Mouse (Mus musculus): ENCODE data around the gene Sppl2a. TPM values are rescaled to one million over a fixed set of nuclear protein-coding genes. Genes with fewer than 3 reads are reported as not detected.

Sppl2a gene
- total and polyA plus RNA-seq, 2 experiments from 2014 or later, result 30.5 to 55.3 TPM

DNA sequence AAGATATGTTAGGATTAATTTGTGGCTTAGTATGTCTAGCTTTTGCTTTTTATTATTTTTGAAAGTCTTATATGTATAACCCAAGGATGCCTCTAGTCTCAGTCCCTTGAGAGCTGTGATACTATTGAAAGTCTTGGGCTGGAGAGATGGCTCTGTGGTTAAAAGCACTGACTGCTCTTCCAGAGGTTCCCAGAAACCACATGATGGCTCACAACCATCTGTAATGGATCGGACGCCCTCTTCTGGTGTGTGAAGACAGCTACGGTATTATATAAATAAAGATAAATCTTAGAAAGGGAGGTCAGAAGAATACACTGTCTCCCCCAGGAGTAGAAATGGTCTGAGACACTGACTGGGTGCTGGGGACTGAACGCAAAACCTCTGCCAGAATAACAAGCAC is 88.3 kb downstream of the Sppl2a start:
- H3K9me3 ChIP-seq (ENCODE audit: low read length), result no peaks in the 10 kb centered on the region
- H3K4me2 ChIP-seq (ENCODE audit: low read depth), result no peak overlapping the region
- no peak overlapping the region for H3K27ac ChIP-seq (ENCODE audit: low read depth, low read length)
- no peak overlapping the region for H3K9ac ChIP-seq
- no peaks in the 10 kb centered on the region for H3K27me3 ChIP-seq (ENCODE audit: insufficient read depth, low read length)
- no peaks in the 10 kb centered on the region for H3K4me1 ChIP-seq (ENCODE audit: insufficient read depth)
- ATAC-seq (no peak), DNase-seq (no peak)
- peaks cover 38% of the 10 kb centered on the region for H3K36me3 ChIP-seq (ENCODE audit: insufficient read depth)
- 94% methylated on average over 4 of the region's 4 CpGs for WGBS
- no peak for TF ChIP-seq CTCF (IDR thresholded peaks at IDR 0.05; ENCODE audit: low read depth)
- H3K4me3 ChIP-seq (ENCODE audit: low read depth, low read length), result no peak overlapping the region

Small RNAs within 50 kb of the gene (microRNA-seq; reads per million reads assigned to microRNA genes)
- gene Mir3473g, result 0.24 to 1.5 reads per million in 2 experiments

Other genes starting within 250 kb of the Sppl2a start
- 14.5 and 17.9 TPM in 2 replicates for gene Usp8, start 225.9 kb downstream of the Sppl2a start, total RNA-seq (2014; rRNA removed)
- gene Usp8, start 225.9 kb downstream of the Sppl2a start, polyA plus RNA-seq (2015; fragmentation: Nextera tagmentation; extraction: Ambion mirVana), result 10.5 and 15.4 TPM in 2 replicates
- gene Usp50, start 149.8 kb downstream of the Sppl2a start, total RNA-seq (2014; rRNA removed), result 0.14 and 0.31 TPM in 2 replicates
- gene Usp50, start 149.8 kb downstream of the Sppl2a start, polyA plus RNA-seq (2015; fragmentation: Nextera tagmentation; extraction: Ambion mirVana), result 1.3 and 2.1 TPM in 2 replicates
- gene Trpm7, start 57.0 kb downstream of the Sppl2a start, total RNA-seq (2014; rRNA removed), result 36.9 and 51.9 TPM in 2 replicates
- 13.6 and 21.7 TPM in 2 replicates for gene Trpm7, start 57.0 kb downstream of the Sppl2a start, polyA plus RNA-seq (2015; fragmentation: Nextera tagmentation; extraction: Ambion mirVana)
- gene Ap4e1, start 75.5 kb upstream of the Sppl2a start, total RNA-seq (2014; rRNA removed), result 17.1 and 18.7 TPM in 2 replicates
- 2.9 and 5.8 TPM in 2 replicates for gene Ap4e1, start 75.5 kb upstream of the Sppl2a start, polyA plus RNA-seq (2015; fragmentation: Nextera tagmentation; extraction: Ambion mirVana)
- 13.8 and 20.7 TPM in 2 replicates for gene Blvra, start 137.4 kb upstream of the Sppl2a start, total RNA-seq (2014; rRNA removed)
- 29.4 and 32.6 TPM in 2 replicates for gene Blvra, start 137.4 kb upstream of the Sppl2a start, polyA plus RNA-seq (2015; fragmentation: Nextera tagmentation; extraction: Ambion mirVana)
- 8.0 and 10.9 TPM in 2 replicates for gene Ncaph, start 200.7 kb upstream of the Sppl2a start, total RNA-seq (2014; rRNA removed)
- 10.8 and 11.0 TPM in 2 replicates for gene Ncaph, start 200.7 kb upstream of the Sppl2a start, polyA plus RNA-seq (2015; fragmentation: Nextera tagmentation; extraction: Ambion mirVana)
- gene Itpripl1, start 210.2 kb upstream of the Sppl2a start, total RNA-seq (2014; rRNA removed), result 11.0 and 16.9 TPM in 2 replicates
- gene Itpripl1, start 210.2 kb upstream of the Sppl2a start, polyA plus RNA-seq (2015; fragmentation: Nextera tagmentation; extraction: Ambion mirVana), result 15.5 and 16.0 TPM in 2 replicates